Mouse (Mus musculus) testis, adult 2 months (tissue): ENCODE measurements around the gene Vrtn.

ENCODE experiments used
- CTCF ChIP-seq: fragments of 200-500 bp; IDR thresholded peaks from 2 replicates; pipeline ENCODE4 v1.5.1; 2012; ENCODE audit warnings: low read depth, mild to moderate bottlenecking, inconsistent platforms, low read length, moderate library complexity; ENCODE audit not compliant: control insufficient read depth, insufficient read depth, insufficient replicate concordance
- POLR2A ChIP-seq: fragments of 200-500 bp; IDR thresholded peaks from 2 replicates; pipeline ENCODE4 v1.6.1; 2012; ENCODE audit warnings: low read depth, mild to moderate bottlenecking, inconsistent platforms, low read length, moderate library complexity; ENCODE audit not compliant: control insufficient read depth

GRCm38 (mm10) chr12:84691347-84691746 lies 50.5 kb downstream of the Vrtn start:
- TF ChIP-seq CTCF, result no peak
- no peak for TF ChIP-seq POLR2A
